Mouse (Mus musculus): ENCODE data around the gene Fgf22.

DNA sequence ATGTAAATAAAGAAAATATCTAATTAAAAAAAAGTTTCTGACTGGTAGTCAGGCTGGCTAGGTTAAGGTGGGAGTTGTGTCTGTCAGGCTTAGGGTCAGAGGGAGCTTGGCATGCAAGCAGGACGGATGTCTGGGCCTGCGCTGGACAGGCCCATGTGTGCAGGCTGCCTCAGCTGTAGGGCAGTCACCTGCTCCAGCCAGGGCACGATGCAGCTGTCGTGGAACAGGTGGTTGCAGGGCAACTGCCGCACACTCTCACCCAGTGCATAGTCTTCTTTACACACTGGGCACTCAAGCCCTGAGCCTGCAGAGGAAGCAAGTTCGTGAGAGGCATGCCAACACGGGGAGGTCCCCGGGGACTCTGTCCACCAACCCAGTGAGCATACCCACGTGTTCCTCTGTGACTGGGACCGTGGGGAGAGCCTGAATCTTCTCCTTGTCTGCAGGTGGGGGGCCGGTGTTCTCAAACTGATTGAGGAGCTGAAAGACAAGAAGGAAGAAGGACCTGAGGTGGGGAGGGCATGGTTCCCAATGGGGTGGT lies 5.8 kb downstream of the Fgf22 start:
- TF ChIP-seq MAFK (IDR thresholded peaks at IDR 0.05; ENCODE audit: insufficient read depth, low read depth, low read length): no peak
- TF ChIP-seq CHD2 (IDR thresholded peaks at IDR 0.05; ENCODE audit: low read depth, low read length): no peak
- no peak for TF ChIP-seq ZNF384 (IDR thresholded peaks at IDR 0.05; ENCODE audit: low read depth, low read length)
- TF ChIP-seq HCFC1 (IDR thresholded peaks at IDR 0.05; ENCODE audit: borderline replicate concordance, insufficient read depth, low read length): no peak
- no peak for TF ChIP-seq ZC3H11A (IDR thresholded peaks at IDR 0.05; ENCODE audit: borderline replicate concordance, low read depth, low read length)
